Mouse (Mus musculus): ENCODE results near the gene Best3. TPM values are rescaled to one million over a fixed set of nuclear protein-coding genes. Genes with fewer than 3 reads are reported as not detected.

Gene Best3
- polyA plus RNA-seq, 1 experiment from 2014 or later, result 0.23 TPM

DNA sequence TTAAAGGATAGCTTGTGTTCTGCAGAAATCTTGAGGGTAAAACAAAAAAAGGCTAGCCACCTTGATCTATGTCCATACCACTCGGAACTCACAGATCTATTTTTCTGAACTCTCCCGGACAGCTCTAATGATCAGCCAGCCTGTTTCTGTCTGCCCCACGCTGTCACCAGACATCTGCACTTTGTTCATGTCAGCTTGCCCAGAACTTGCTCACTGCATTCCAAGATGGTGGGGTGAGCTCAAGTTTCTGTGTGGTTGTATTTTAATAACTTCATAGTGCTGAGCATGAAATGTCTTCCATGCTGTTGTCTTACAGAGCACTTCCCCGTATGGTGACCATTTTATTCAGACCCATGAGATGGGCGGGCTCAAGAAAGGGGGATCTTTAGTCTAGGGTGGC lies 20.8 kb upstream of the Best3 start:
- Histone ChIP-seq H3K4me1 (ENCODE audit: control insufficient read depth, insufficient read depth, low read length) (0 out of 2 replicates have a peak, but pooled peaks cover 3% of the 10 kb centered on the region), H3K4me3 (ENCODE audit: low read depth, low read length) (no peak overlapping the region), H3K27me3 (ENCODE audit: control insufficient read depth, insufficient read depth, low read length) (no peaks in the 10 kb centered on the region), H3K36me3 (ENCODE audit: control insufficient read depth, insufficient read depth, low read length) (no peaks in the 10 kb centered on the region), H3K9me3 (ENCODE audit: control insufficient read depth, low read length) (no peaks in the 10 kb centered on the region), H3K4me2 (ENCODE audit: low read depth, severe bottlenecking) (no peak overlapping the region), H3K9ac (ENCODE audit: low read length) (no peak overlapping the region), H3K27ac (replicated peaks; ENCODE audit: low read depth, low read length) (no peak overlapping the region)
- 42% methylated on average over 5 of the region's 5 CpGs for WGBS
- ATAC-seq (ENCODE audit: insufficient number of reproducible peaks, low FRiP score, low TSS enrichment, low read depth), result peak; percentile 60; the same call in 1 of the 2 replicates
- peak; percentile 65 for DNase-seq (ENCODE audit: low spot score)

- Histone ChIP-seq H3K9ac (ENCODE audit: low read length) (no peak overlapping the region), H3K4me3 (ENCODE audit: low read depth, low read length) (no peak overlapping the region), H3K27me3 (ENCODE audit: control insufficient read depth, insufficient read depth, low read length) (no peaks in the 10 kb centered on the region), H3K9me3 (ENCODE audit: control insufficient read depth, low read length) (no peaks in the 10 kb centered on the region), H3K27ac (replicated peaks; ENCODE audit: low read depth, low read length) (no peak overlapping the region), H3K4me2 (ENCODE audit: low read depth, severe bottlenecking) (no peak overlapping the region), H3K4me1 (ENCODE audit: control insufficient read depth, insufficient read depth, low read length) (0 out of 2 replicates have a peak, but pooled peaks cover 3% of the 10 kb centered on the region), H3K36me3 (ENCODE audit: control insufficient read depth, insufficient read depth, low read length) (no peaks in the 10 kb centered on the region)
- ATAC-seq (ENCODE audit: insufficient number of reproducible peaks, low FRiP score, low TSS enrichment, low read depth) (no peak), DNase-seq (ENCODE audit: low spot score) (no peak)
- 75% methylated on average over 6 of the region's 6 CpGs for WGBS
These were observed 20.0 kb upstream of the Best3 start for GRCm38 (mm10) chr10:116966065-116966464.

GRCm38 (mm10) chr10:116968741-116969140 lies 17.4 kb upstream of the Best3 start:
- ATAC-seq (ENCODE audit: insufficient number of reproducible peaks, low FRiP score, low TSS enrichment, low read depth), result no peak
- Histone ChIP-seq H3K27ac (replicated peaks; ENCODE audit: low read depth, low read length) (no peak overlapping the region), H3K9me3 (ENCODE audit: control insufficient read depth, low read length) (no peaks in the 10 kb centered on the region), H3K4me3 (ENCODE audit: low read depth, low read length) (no peak overlapping the region), H3K9ac (ENCODE audit: low read length) (no peak overlapping the region), H3K36me3 (ENCODE audit: control insufficient read depth, insufficient read depth, low read length) (no peaks in the 10 kb centered on the region), H3K4me2 (ENCODE audit: low read depth, severe bottlenecking) (no peak overlapping the region), H3K27me3 (ENCODE audit: control insufficient read depth, insufficient read depth, low read length) (no peaks in the 10 kb centered on the region), H3K4me1 (ENCODE audit: control insufficient read depth, insufficient read depth, low read length) (0 out of 2 replicates have a peak, but pooled peaks cover 3% of the 10 kb centered on the region)
- DNase-seq (ENCODE audit: low spot score), result no peak
- WGBS, result 86% methylated on average over 4 of the region's 4 CpGs

- Histone ChIP-seq H3K27ac (replicated peaks; ENCODE audit: low read depth, low read length) (no peak within 1 kb of the TSS), H3K9ac (ENCODE audit: low read length) (no peak within 1 kb of the TSS), H3K9me3 (ENCODE audit: control insufficient read depth, low read length) (no peaks in the 10 kb centered on the region), H3K4me3 (ENCODE audit: low read depth, low read length) (no peak within 1 kb of the TSS), H3K4me1 (ENCODE audit: control insufficient read depth, insufficient read depth, low read length) (no peaks in the 10 kb centered on the region), H3K4me2 (ENCODE audit: low read depth, severe bottlenecking) (no peak within 1 kb of the TSS), H3K27me3 (ENCODE audit: control insufficient read depth, insufficient read depth, low read length) (no peaks in the 10 kb centered on the region), H3K36me3 (ENCODE audit: control insufficient read depth, insufficient read depth, low read length) (no peaks in the 10 kb centered on the region)
- no peak for DNase-seq (ENCODE audit: low spot score)
- WGBS, result 98% methylated on average over 6 of the region's 6 CpGs
- ATAC-seq (ENCODE audit: insufficient number of reproducible peaks, low FRiP score, low TSS enrichment, low read depth), result no peak
These were observed 13.6 kb upstream of the Best3 start, which contains the start of gene Gm10271 for GRCm38 (mm10) chr10:116972509-116972908. Gene Gm10271, minus strand, starts transcription at chr10:116972609.

DNA sequence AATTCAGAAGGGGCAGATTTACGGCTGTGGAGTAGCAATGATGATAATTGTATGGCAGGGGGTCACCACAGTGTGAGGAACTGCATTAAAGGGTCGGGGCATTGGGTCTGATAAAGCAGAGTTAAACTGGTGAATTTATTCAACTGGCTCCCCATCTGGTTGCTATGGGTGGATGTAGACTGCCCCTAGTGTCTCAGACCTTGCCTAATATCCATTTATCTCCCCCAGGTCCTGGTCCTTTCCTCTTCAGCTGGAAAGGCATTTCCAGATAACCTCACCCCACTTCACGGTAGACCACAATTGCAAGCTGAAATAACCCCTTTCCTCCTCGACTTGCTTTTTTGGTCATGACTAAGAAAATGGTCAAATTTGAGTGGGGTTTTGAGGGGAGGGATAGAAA lies 8.7 kb upstream of the Best3 start:
- Histone ChIP-seq H3K27ac (replicated peaks; ENCODE audit: low read depth, low read length) (no peak overlapping the region), H3K9me3 (ENCODE audit: control insufficient read depth, low read length) (no peaks in the 10 kb centered on the region), H3K4me1 (ENCODE audit: control insufficient read depth, insufficient read depth, low read length) (no peaks in the 10 kb centered on the region), H3K4me2 (ENCODE audit: low read depth, severe bottlenecking) (no peak overlapping the region), H3K36me3 (ENCODE audit: control insufficient read depth, insufficient read depth, low read length) (no peaks in the 10 kb centered on the region), H3K9ac (ENCODE audit: low read length) (no peak overlapping the region), H3K4me3 (ENCODE audit: low read depth, low read length) (no peak overlapping the region), H3K27me3 (ENCODE audit: control insufficient read depth, insufficient read depth, low read length) (no peaks in the 10 kb centered on the region)
- DNase-seq (ENCODE audit: low spot score), result no peak
- ATAC-seq (ENCODE audit: insufficient number of reproducible peaks, low FRiP score, low TSS enrichment, low read depth), result no peak
- 42% methylated on average over 4 of the region's 4 CpGs for WGBS

DNA sequence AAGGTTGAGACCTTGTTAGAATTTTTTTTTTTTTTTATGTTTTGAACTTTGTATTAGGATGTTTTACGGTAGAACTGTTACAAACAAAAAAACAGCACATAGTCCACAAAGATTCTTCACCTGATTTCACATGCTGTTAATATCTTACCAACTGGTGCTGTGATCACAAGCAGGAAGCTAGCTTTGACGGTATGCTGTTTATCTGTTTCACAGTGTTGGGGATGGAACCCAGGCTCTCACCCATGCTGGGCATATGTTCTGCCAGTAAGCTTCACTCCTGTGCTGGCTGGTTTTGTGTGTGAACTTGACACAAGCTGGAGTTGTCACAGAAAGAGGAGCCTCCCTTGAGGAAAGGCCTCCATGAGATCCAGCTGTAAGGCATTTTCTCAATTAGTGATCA lies 8.3 kb upstream of the Best3 start:
- Histone ChIP-seq H3K4me2 (ENCODE audit: low read depth, severe bottlenecking) (no peak overlapping the region), H3K4me1 (ENCODE audit: control insufficient read depth, insufficient read depth, low read length) (no peaks in the 10 kb centered on the region), H3K9ac (ENCODE audit: low read length) (no peak overlapping the region), H3K27me3 (ENCODE audit: control insufficient read depth, insufficient read depth, low read length) (no peaks in the 10 kb centered on the region), H3K36me3 (ENCODE audit: control insufficient read depth, insufficient read depth, low read length) (no peaks in the 10 kb centered on the region), H3K9me3 (ENCODE audit: control insufficient read depth, low read length) (no peaks in the 10 kb centered on the region), H3K27ac (replicated peaks; ENCODE audit: low read depth, low read length) (no peak overlapping the region), H3K4me3 (ENCODE audit: low read depth, low read length) (no peak overlapping the region)
- 82% methylated on average over 2 of the region's 2 CpGs for WGBS
- no peak for DNase-seq (ENCODE audit: low spot score)
- no peak for ATAC-seq (ENCODE audit: insufficient number of reproducible peaks, low FRiP score, low TSS enrichment, low read depth)

DNA sequence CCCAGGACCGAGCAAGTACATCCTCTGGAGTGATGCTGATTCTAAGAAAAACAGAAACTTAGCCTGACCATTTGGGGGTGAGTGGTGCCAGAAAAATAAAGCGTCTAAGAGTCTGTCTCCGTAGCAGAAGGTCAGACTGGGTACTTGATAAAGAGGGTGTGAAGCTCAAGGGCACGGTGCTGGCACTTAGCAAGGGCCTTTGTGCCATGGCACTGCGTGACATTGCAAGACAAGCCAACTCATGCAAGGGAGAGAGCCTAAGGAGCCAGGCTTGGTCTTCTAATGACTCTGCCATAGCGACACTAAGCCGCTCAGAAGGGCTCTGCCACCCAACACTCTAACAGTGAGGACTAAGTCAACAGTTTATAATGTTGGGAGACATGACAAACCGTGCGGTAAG lies 7.3 kb upstream of the Best3 start:
- ATAC-seq (ENCODE audit: insufficient number of reproducible peaks, low FRiP score, low TSS enrichment, low read depth) (no peak), DNase-seq (ENCODE audit: low spot score) (no peak)
- WGBS, result 92% methylated on average over 9 of the region's 9 CpGs
- Histone ChIP-seq H3K4me1 (ENCODE audit: control insufficient read depth, insufficient read depth, low read length) (no peaks in the 10 kb centered on the region), H3K4me2 (ENCODE audit: low read depth, severe bottlenecking) (no peak overlapping the region), H3K27ac (replicated peaks; ENCODE audit: low read depth, low read length) (no peak overlapping the region), H3K4me3 (ENCODE audit: low read depth, low read length) (no peak overlapping the region), H3K9ac (ENCODE audit: low read length) (no peak overlapping the region), H3K36me3 (ENCODE audit: control insufficient read depth, insufficient read depth, low read length) (no peaks in the 10 kb centered on the region), H3K27me3 (ENCODE audit: control insufficient read depth, insufficient read depth, low read length) (no peaks in the 10 kb centered on the region), H3K9me3 (ENCODE audit: control insufficient read depth, low read length) (no peaks in the 10 kb centered on the region)

DNA sequence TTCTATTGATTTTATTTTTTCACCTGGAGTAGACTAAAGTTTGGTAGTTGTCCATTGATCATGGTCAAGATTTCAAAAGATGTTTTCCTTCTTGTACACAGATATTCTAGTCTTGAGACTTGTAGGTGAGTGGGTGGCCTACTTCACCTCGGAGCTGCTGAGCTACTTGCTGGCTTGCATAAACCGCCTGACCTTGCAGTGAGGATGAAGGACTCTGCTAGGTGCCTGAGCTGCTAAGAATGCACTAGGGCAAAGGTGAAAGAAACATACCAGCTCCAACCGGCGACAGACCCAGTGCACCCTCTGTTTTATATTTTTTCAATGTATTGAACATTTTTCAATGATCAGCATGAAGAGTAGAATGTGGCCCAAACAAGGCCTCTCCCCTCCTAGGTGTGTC lies 5.8 kb upstream of the Best3 start:
- Histone ChIP-seq H3K27ac (replicated peaks; ENCODE audit: low read depth, low read length) (no peak overlapping the region), H3K4me3 (ENCODE audit: low read depth, low read length) (no peak overlapping the region), H3K36me3 (ENCODE audit: control insufficient read depth, insufficient read depth, low read length) (no peaks in the 10 kb centered on the region), H3K4me1 (ENCODE audit: control insufficient read depth, insufficient read depth, low read length) (no peaks in the 10 kb centered on the region), H3K4me2 (ENCODE audit: low read depth, severe bottlenecking) (no peak overlapping the region), H3K9me3 (ENCODE audit: control insufficient read depth, low read length) (no peaks in the 10 kb centered on the region), H3K27me3 (ENCODE audit: control insufficient read depth, insufficient read depth, low read length) (no peaks in the 10 kb centered on the region), H3K9ac (ENCODE audit: low read length) (no peak overlapping the region)
- ATAC-seq (ENCODE audit: insufficient number of reproducible peaks, low FRiP score, low TSS enrichment, low read depth) (no peak), DNase-seq (ENCODE audit: low spot score) (no peak)
- WGBS, result 85% methylated on average over 4 of the region's 4 CpGs

GRCm38 (mm10) chr10:116980888-116981287 lies 5.2 kb upstream of the Best3 start:
- no peaks in the 10 kb centered on the region for H3K4me1 ChIP-seq (ENCODE audit: control insufficient read depth, insufficient read depth, low read length)
- no peaks in the 10 kb centered on the region for H3K36me3 ChIP-seq (ENCODE audit: control insufficient read depth, insufficient read depth, low read length)
- DNase-seq (ENCODE audit: low spot score) (peak; percentile 57), ATAC-seq (ENCODE audit: insufficient number of reproducible peaks, low FRiP score, low TSS enrichment, low read depth) (no peak)
- 83% methylated on average over 3 of the region's 3 CpGs for WGBS
- H3K4me2 ChIP-seq (ENCODE audit: low read depth, severe bottlenecking), result no peak overlapping the region
- no peak overlapping the region for H3K27ac ChIP-seq (replicated peaks; ENCODE audit: low read depth, low read length)
- H3K4me3 ChIP-seq (ENCODE audit: low read depth, low read length), result no peak overlapping the region
- H3K9ac ChIP-seq (ENCODE audit: low read length), result no peak overlapping the region
- no peaks in the 10 kb centered on the region for H3K9me3 ChIP-seq (ENCODE audit: control insufficient read depth, low read length)
- H3K27me3 ChIP-seq (ENCODE audit: control insufficient read depth, insufficient read depth, low read length), result no peaks in the 10 kb centered on the region

Measured in limb, embryonic 11.5 days (tissue).